Mouse (Mus musculus): ENCODE results near the gene Cltc. TPM values are rescaled to one million over a fixed set of nuclear protein-coding genes. Genes with fewer than 3 reads are reported as not detected.
"Not testable (repeated sequence)": the region's sequence is repeated elsewhere in the genome, so short reads cannot be mapped to it uniquely, and the experiment has no call there.

The Cltc gene
- polyA plus RNA-seq, 1 experiment: 38.1 TPM

GRCm38 (mm10) chr11:86738956-86739355, 18.4 kb downstream of the Cltc start:
- no peaks in the 10 kb centered on the region; the same call in 1 of the 2 replicates for H3K4me1 ChIP-seq (ENCODE audit: control insufficient read depth, insufficient read depth, low read length)
- no peaks in the 10 kb centered on the region for H3K27me3 ChIP-seq (ENCODE audit: control insufficient read depth, insufficient read depth, low read length)
- H3K27ac ChIP-seq (ENCODE audit: control insufficient read depth, insufficient read depth, low read depth, low read length): no peak overlapping the region
- no peaks in the 10 kb centered on the region; the same call in 1 of the 2 replicates for H3K36me3 ChIP-seq (ENCODE audit: control insufficient read depth, insufficient read depth, low read length)
- no peak for TF ChIP-seq POLR2A (IDR thresholded peaks at IDR 0.05; ENCODE audit: control insufficient read depth, low read depth, low read length)
- TF ChIP-seq CTCF (IDR thresholded peaks at IDR 0.05; ENCODE audit: control insufficient read depth, insufficient read depth, insufficient replicate concordance, low read depth, low read length): no peak
- H3K4me3 ChIP-seq (ENCODE audit: control insufficient read depth, low read depth, low read length): no peak overlapping the region

- H3K4me1 ChIP-seq (ENCODE audit: control insufficient read depth, insufficient read depth, low read length); H3K4me3 ChIP-seq (ENCODE audit: control insufficient read depth, low read depth, low read length); H3K27ac ChIP-seq (ENCODE audit: control insufficient read depth, insufficient read depth, low read depth, low read length); H3K27me3 ChIP-seq (ENCODE audit: control insufficient read depth, insufficient read depth, low read length); H3K36me3 ChIP-seq (ENCODE audit: control insufficient read depth, insufficient read depth, low read length): not testable (repeated sequence)
Observed at GRCm38 (mm10) chr11:86738308-86738707, 19.1 kb downstream of the Cltc start.

GRCm38 (mm10) chr11:86737301-86738000, 19.9 kb downstream of the Cltc start:
- no peaks in the 10 kb centered on the region; the same call in 1 of the 2 replicates for H3K36me3 ChIP-seq (ENCODE audit: control insufficient read depth, insufficient read depth, low read length)
- TF ChIP-seq CTCF (IDR thresholded peaks at IDR 0.05; ENCODE audit: control insufficient read depth, insufficient read depth, insufficient replicate concordance, low read depth, low read length) (no peak), POLR2A (IDR thresholded peaks at IDR 0.05; ENCODE audit: control insufficient read depth, low read depth, low read length) (no peak)
- no peaks in the 10 kb centered on the region for H3K27me3 ChIP-seq (ENCODE audit: control insufficient read depth, insufficient read depth, low read length)
- no peak overlapping the region for H3K27ac ChIP-seq (ENCODE audit: control insufficient read depth, insufficient read depth, low read depth, low read length)
- no peaks in the 10 kb centered on the region; the same call in 1 of the 2 replicates for H3K4me1 ChIP-seq (ENCODE audit: control insufficient read depth, insufficient read depth, low read length)
- H3K4me3 ChIP-seq (ENCODE audit: control insufficient read depth, low read depth, low read length): no peak overlapping the region

GRCm38 (mm10) chr11:86734993-86735392, 22.4 kb downstream of the Cltc start:
- TF ChIP-seq POLR2A (IDR thresholded peaks at IDR 0.05; ENCODE audit: control insufficient read depth, low read depth, low read length) (no peak), CTCF (IDR thresholded peaks at IDR 0.05; ENCODE audit: control insufficient read depth, insufficient read depth, insufficient replicate concordance, low read depth, low read length) (no peak)
- H3K27ac ChIP-seq (ENCODE audit: control insufficient read depth, insufficient read depth, low read depth, low read length): no peak overlapping the region
- H3K27me3 ChIP-seq (ENCODE audit: control insufficient read depth, insufficient read depth, low read length): no peaks in the 10 kb centered on the region
- peaks cover 1% of the 10 kb centered on the region; the same call in 1 of the 2 replicates for H3K36me3 ChIP-seq (ENCODE audit: control insufficient read depth, insufficient read depth, low read length)
- H3K4me1 ChIP-seq (ENCODE audit: control insufficient read depth, insufficient read depth, low read length): no peaks in the 10 kb centered on the region; the same call in 1 of the 2 replicates
- H3K4me3 ChIP-seq (ENCODE audit: control insufficient read depth, low read depth, low read length): no peak overlapping the region

GRCm38 (mm10) chr11:86734241-86734939, 23.0 kb downstream of the Cltc start:
- H3K27me3 ChIP-seq (ENCODE audit: control insufficient read depth, insufficient read depth, low read length): no peaks in the 10 kb centered on the region
- TF ChIP-seq CTCF (IDR thresholded peaks at IDR 0.05; ENCODE audit: control insufficient read depth, insufficient read depth, insufficient replicate concordance, low read depth, low read length) (no peak), POLR2A (IDR thresholded peaks at IDR 0.05; ENCODE audit: control insufficient read depth, low read depth, low read length) (no peak)
- H3K4me1 ChIP-seq (ENCODE audit: control insufficient read depth, insufficient read depth, low read length): no peaks in the 10 kb centered on the region; the same call in 1 of the 2 replicates
- H3K4me3 ChIP-seq (ENCODE audit: control insufficient read depth, low read depth, low read length): no peak overlapping the region
- H3K36me3 ChIP-seq (ENCODE audit: control insufficient read depth, insufficient read depth, low read length): peaks cover 1% of the 10 kb centered on the region; the same call in 1 of the 2 replicates
- no peak overlapping the region for H3K27ac ChIP-seq (ENCODE audit: control insufficient read depth, insufficient read depth, low read depth, low read length)

- Histone ChIP-seq H3K4me1 (ENCODE audit: control insufficient read depth, insufficient read depth, low read length) (no peaks in the 10 kb centered on the region), H3K27me3 (ENCODE audit: control insufficient read depth, insufficient read depth, low read length) (no peaks in the 10 kb centered on the region), H3K4me3 (ENCODE audit: control insufficient read depth, low read depth, low read length) (no peak overlapping the region), H3K36me3 (ENCODE audit: control insufficient read depth, insufficient read depth, low read length) (peaks cover 1% of the 10 kb centered on the region; the same call in 1 of the 2 replicates), H3K27ac (ENCODE audit: control insufficient read depth, insufficient read depth, low read depth, low read length) (no peak overlapping the region)
- TF ChIP-seq POLR2A (IDR thresholded peaks at IDR 0.05; ENCODE audit: control insufficient read depth, low read depth, low read length): no peak
- TF ChIP-seq CTCF (IDR thresholded peaks at IDR 0.05; ENCODE audit: control insufficient read depth, insufficient read depth, insufficient replicate concordance, low read depth, low read length): no peak
Observed at GRCm38 (mm10) chr11:86731443-86731842, 25.9 kb downstream of the Cltc start.

GRCm38 (mm10) chr11:86725607-86726006, 31.8 kb downstream of the Cltc start:
- no peaks in the 10 kb centered on the region for H3K27me3 ChIP-seq (ENCODE audit: control insufficient read depth, insufficient read depth, low read length)
- no peaks in the 10 kb centered on the region for H3K4me1 ChIP-seq (ENCODE audit: control insufficient read depth, insufficient read depth, low read length)
- TF ChIP-seq POLR2A (IDR thresholded peaks at IDR 0.05; ENCODE audit: control insufficient read depth, low read depth, low read length): no peak
- no peak for TF ChIP-seq CTCF (IDR thresholded peaks at IDR 0.05; ENCODE audit: control insufficient read depth, insufficient read depth, insufficient replicate concordance, low read depth, low read length)
- no peak overlapping the region for H3K27ac ChIP-seq (ENCODE audit: control insufficient read depth, insufficient read depth, low read depth, low read length)
- peaks cover 2% of the 10 kb centered on the region for H3K36me3 ChIP-seq (ENCODE audit: control insufficient read depth, insufficient read depth, low read length)
- H3K4me3 ChIP-seq (ENCODE audit: control insufficient read depth, low read depth, low read length): no peak overlapping the region

Measured in testis, adult 2 months (tissue).